Mouse (Mus musculus): Measurements from ENCODE around the gene Fdxr.

GRCm38 (mm10) chr11:115278176-115278575 is 1.3 kb upstream of the Fdxr start:
- TF ChIP-seq CTCF (IDR thresholded peaks at IDR 0.05; ENCODE audit: low read depth, low read length), result no peak
- no peak for TF ChIP-seq POLR2A (IDR thresholded peaks at IDR 0.05; ENCODE audit: extremely low read depth, insufficient read depth, low read length)

Measured in liver, adult 2 months (tissue).